In the genomic region with DNA sequence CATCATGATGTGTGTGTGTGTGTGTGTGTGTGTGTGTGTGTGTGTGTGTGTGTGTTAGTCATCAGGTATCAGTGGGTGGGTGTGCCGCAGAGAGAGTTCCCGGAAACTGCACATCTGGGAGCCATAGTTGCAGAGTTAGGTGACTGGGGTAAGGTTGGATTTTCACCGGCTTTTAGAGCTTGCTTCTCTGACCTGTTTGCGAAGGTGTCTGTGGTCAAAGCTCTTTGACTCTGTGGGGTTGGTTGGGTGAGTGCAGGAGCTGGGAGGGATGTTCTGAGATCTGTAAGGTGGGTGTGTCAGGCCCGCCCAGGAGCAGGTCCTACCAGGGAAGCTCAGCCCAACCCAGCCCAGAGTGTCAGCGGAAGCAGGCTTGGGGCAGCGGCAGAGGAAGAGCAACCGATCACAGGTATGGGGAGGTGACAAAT, we compare ENCODE assay signal across 12 mouse cellular contexts. TPM values are rescaled to one million over a fixed set of nuclear protein-coding genes. Genes with fewer than 3 reads are reported as not detected.
DNase-seq lines count a peak whose midpoint lies in the region; ATAC-seq lines count a peak whose summit lies in the region.
"Had no signal": no experiment of that assay in that cellular context is flagged by ENCODE, and none has a peak within 500 bp of the region (broad histone marks: within the 10 kb centered on the region; RNA-seq: fewer than 3 reads in every experiment).

Lpar5 (plus strand) TSS at position 350 of the 425 bp plus-strand sequence.

- H3K4me2 ChIP-seq in liver, embryonic 15.5 days = peak within 1 kb of the TSS; percentile 44
- H3K4me2 ChIP-seq in forebrain, embryonic 13.5 days = no peak within 1 kb of the TSS
- H3K4me2 ChIP-seq: lung, embryonic 14.5 days; midbrain, embryonic 13.5 days had no signal

- no peak within 1 kb of the TSS for H3K4me3 ChIP-seq in liver, embryonic 15.5 days (replicated peaks)
- no peak within 1 kb of the TSS for H3K4me3 ChIP-seq in forebrain, embryonic 13.5 days
- H3K4me3 ChIP-seq: midbrain, embryonic 13.5 days had no signal

- peak; percentile 82 for DNase-seq in CD4-positive helper T cell, adult 2 months (ENCODE audit: low read depth, low spot score)
- peak; percentile 47 to 51 for DNase-seq in CD8-positive naive resting alpha-beta T cell, adult 2 months (ENCODE audit: low read depth in 2 of 2, low spot score in 2 of 2)
- DNase-seq in c-Kit-positive CD71-positive TER-119-positive erythroid progenitor cells, embryonic 14.5 days (ENCODE audit: low spot score) = peak; percentile 44
- DNase-seq in adrenal gland, postnatal 25 days = no peak
- no peak for DNase-seq in kidney, adult 9 months
- DNase-seq: cerebellum, adult 9-10 months; lung, embryonic 14.5 days; right cerebral cortex, postnatal 25 days; thymus, adult 18-20 months had no signal

- no peaks in the 10 kb centered on the region for H3K9me3 ChIP-seq in liver, embryonic 15.5 days (replicated peaks)
- H3K9me3 ChIP-seq in forebrain, embryonic 13.5 days (replicated peaks) = no peaks in the 10 kb centered on the region
- H3K9me3 ChIP-seq: midbrain, embryonic 13.5 days had no signal

- H3K27ac ChIP-seq in liver, embryonic 15.5 days (replicated peaks) = 0 out of 2 replicates have a peak within 1 kb of the TSS, but pooled peaks have one; percentile 38
- no peak within 1 kb of the TSS for H3K27ac ChIP-seq in forebrain, embryonic 13.5 days
- H3K27ac ChIP-seq: midbrain, embryonic 13.5 days had no signal

- ATAC-seq in liver, embryonic 15.5 days (ENCODE audit: insufficient read depth) = no peak
- ATAC-seq in forebrain, embryonic 13.5 days = no peak
- ATAC-seq: midbrain, embryonic 13.5 days had no signal

- no peak within 1 kb of the TSS for H3K9ac ChIP-seq in liver, embryonic 15.5 days
- H3K9ac ChIP-seq in forebrain, embryonic 13.5 days = no peak within 1 kb of the TSS
- H3K9ac ChIP-seq: lung, embryonic 14.5 days; midbrain, embryonic 13.5 days had no signal

- WGBS in liver, embryonic 15.5 days (ENCODE audit: insufficient replicate concordance) = 48% methylated on average over 8 of the region's 8 CpGs
- WGBS in forebrain, embryonic 13.5 days = 75% methylated on average over 8 of the region's 8 CpGs

- no peaks in the 10 kb centered on the region for H3K27me3 ChIP-seq in liver, embryonic 15.5 days
- H3K27me3 ChIP-seq in forebrain, embryonic 13.5 days = no peaks in the 10 kb centered on the region
- H3K27me3 ChIP-seq: midbrain, embryonic 13.5 days had no signal

- H3K36me3 ChIP-seq in liver, embryonic 15.5 days (replicated peaks) = no peaks in the 10 kb centered on the region
- H3K36me3 ChIP-seq in forebrain, embryonic 13.5 days (ENCODE audit: poor library complexity, severe bottlenecking) = no peaks in the 10 kb centered on the region
- H3K36me3 ChIP-seq: midbrain, embryonic 13.5 days had no signal

- H3K4me1 ChIP-seq in liver, embryonic 15.5 days (replicated peaks) = peaks cover 55% of the 10 kb centered on the region
- H3K4me1 ChIP-seq in forebrain, embryonic 13.5 days = peaks cover 19% of the 10 kb centered on the region

RNA-seq across cellular contexts. Expression of gene Lpar5, which starts in this region (rescaled TPM):
- polyA plus RNA-seq in liver, embryonic 15.5 days (2015; fragmentation: Nextera tagmentation; extraction: Ambion mirVana) = 1.3 TPM in 2 replicates
- total RNA-seq in adrenal gland, postnatal 25 days (2021) = 0.36 TPM in 1 of 2 replicates, not detected in the other
- 0.38 and 0.44 TPM in 2 replicates for polyA plus RNA-seq in forebrain, embryonic 13.5 days (2015; fragmentation: Nextera tagmentation; extraction: Ambion mirVana)

Comparison
In these comparisons a context has a peak if more than half of its experiments do, and no peak if none do; other contexts are left out.
1. DNase-seq: peak in CD4-positive helper T cell, adult 2 months (single experiment), CD8-positive naive resting alpha-beta T cell, adult 2 months (2 of 2) and c-Kit-positive CD71-positive TER-119-positive erythroid progenitor cells, embryonic 14.5 days (single experiment); none in adrenal gland, postnatal 25 days (single experiment) and kidney, adult 9 months (single experiment).